In genomic region chr9:54478117-54478516, GRCm38 (mm10) we compare ENCODE assay signal across 16 mouse cellular contexts.
"Had no signal": no experiment of that assay in that cellular context is flagged by ENCODE, and none has a peak within 500 bp of the region (broad histone marks: within the 10 kb centered on the region; RNA-seq: fewer than 3 reads in every experiment).

No protein-coding gene starts in this region.

- H3K4me3 ChIP-seq: layer of hippocampus, adult 2 months; limb, embryonic 13.5 days; midbrain, embryonic 12.5 days; neural tube, embryonic 13.5 days had no signal

- DNase-seq: kidney, adult 11 months; kidney, postnatal 10 days; left cerebral cortex, postnatal 4 days; lung, embryonic 14.5 days; lung, postnatal 10 days; lung, postnatal 4 days; retina, postnatal 1 day; right cerebral cortex, postnatal 4 days; spleen, adult 18-20 months; thymus, adult 2 months; thymus, postnatal 4 days had no signal

- H3K36me3 ChIP-seq: limb, embryonic 13.5 days; midbrain, embryonic 12.5 days; neural tube, embryonic 13.5 days had no signal

- H3K4me1 ChIP-seq: limb, embryonic 13.5 days; midbrain, embryonic 12.5 days had no signal

- ATAC-seq: midbrain, embryonic 16.5 days had no signal

- H3K9me3 ChIP-seq: limb, embryonic 13.5 days; midbrain, embryonic 12.5 days; neural tube, embryonic 13.5 days had no signal

- H3K27ac ChIP-seq: layer of hippocampus, adult 2 months; limb, embryonic 13.5 days; midbrain, embryonic 12.5 days; neural tube, embryonic 13.5 days had no signal

- H3K27me3 ChIP-seq: limb, embryonic 13.5 days; midbrain, embryonic 12.5 days; neural tube, embryonic 13.5 days had no signal
